Mouse (Mus musculus): ENCODE results near the gene Ern2. TPM values are rescaled to one million over a fixed set of nuclear protein-coding genes. Genes with fewer than 3 reads are reported as not detected.

The Ern2 gene
- polyA plus RNA-seq, 1 experiment from 2014 or later = 0.19 TPM

- Histone ChIP-seq H3K27me3 (ENCODE audit: control insufficient read depth, insufficient read depth, low read length) (no peaks in the 10 kb centered on the region), H3K4me1 (replicated peaks; ENCODE audit: control insufficient read depth, insufficient read depth, low read length) (no peaks in the 10 kb centered on the region), H3K27ac (ENCODE audit: low read depth, low read length) (no peak overlapping the region), H3K9ac (ENCODE audit: low read depth, low read length) (no peak overlapping the region), H3K4me3 (ENCODE audit: low read depth, low read length) (no peak overlapping the region), H3K36me3 (ENCODE audit: control insufficient read depth, insufficient read depth, low read length) (no peaks in the 10 kb centered on the region), H3K9me3 (ENCODE audit: control insufficient read depth, low read length) (no peaks in the 10 kb centered on the region), H3K4me2 (replicated peaks; ENCODE audit: low read depth, low read length) (no peak overlapping the region)
- WGBS = 92% methylated on average over 7 of the region's 7 CpGs
- ATAC-seq (ENCODE audit: low FRiP score) (no peak), DNase-seq (ENCODE audit: low spot score) (no peak)
Measured at GRCm38 (mm10) chr7:122180720-122181119, 5.3 kb downstream of the Ern2 start.

GRCm38 (mm10) chr7:122171613-122172012 lies 14.4 kb downstream of the Ern2 start:
- Histone ChIP-seq H3K27ac (ENCODE audit: low read depth, low read length) (no peak overlapping the region), H3K27me3 (ENCODE audit: control insufficient read depth, insufficient read depth, low read length) (no peaks in the 10 kb centered on the region), H3K4me2 (replicated peaks; ENCODE audit: low read depth, low read length) (no peak overlapping the region), H3K4me3 (ENCODE audit: low read depth, low read length) (no peak overlapping the region), H3K36me3 (ENCODE audit: control insufficient read depth, insufficient read depth, low read length) (peaks cover 4% of the 10 kb centered on the region; the same call in 1 of the 2 replicates), H3K4me1 (replicated peaks; ENCODE audit: control insufficient read depth, insufficient read depth, low read length) (no peaks in the 10 kb centered on the region), H3K9me3 (ENCODE audit: control insufficient read depth, low read length) (no peaks in the 10 kb centered on the region), H3K9ac (ENCODE audit: low read depth, low read length) (no peak overlapping the region)
- WGBS = 71% methylated on average over 10 of the region's 10 CpGs
- DNase-seq (ENCODE audit: low spot score) (no peak), ATAC-seq (ENCODE audit: low FRiP score) (no peak)

GRCm38 (mm10) chr7:122170705-122171104 lies 15.3 kb downstream of the Ern2 start:
- no peak for DNase-seq (ENCODE audit: low spot score)
- H3K4me2 ChIP-seq (replicated peaks; ENCODE audit: low read depth, low read length) = no peak overlapping the region
- H3K4me3 ChIP-seq (ENCODE audit: low read depth, low read length) = no peak overlapping the region
- peaks cover 4% of the 10 kb centered on the region; the same call in 1 of the 2 replicates for H3K36me3 ChIP-seq (ENCODE audit: control insufficient read depth, insufficient read depth, low read length)
- no peak overlapping the region for H3K9ac ChIP-seq (ENCODE audit: low read depth, low read length)
- ATAC-seq (ENCODE audit: low FRiP score) = no peak
- H3K9me3 ChIP-seq (ENCODE audit: control insufficient read depth, low read length) = no peaks in the 10 kb centered on the region
- no peaks in the 10 kb centered on the region for H3K27me3 ChIP-seq (ENCODE audit: control insufficient read depth, insufficient read depth, low read length)
- H3K4me1 ChIP-seq (replicated peaks; ENCODE audit: control insufficient read depth, insufficient read depth, low read length) = no peaks in the 10 kb centered on the region
- WGBS = 86% methylated on average over 6 of the region's 6 CpGs
- H3K27ac ChIP-seq (ENCODE audit: low read depth, low read length) = no peak overlapping the region

- DNase-seq (ENCODE audit: low spot score) (no peak), ATAC-seq (ENCODE audit: low FRiP score) (no peak)
- Histone ChIP-seq H3K27me3 (ENCODE audit: control insufficient read depth, insufficient read depth, low read length) (no peaks in the 10 kb centered on the region), H3K4me2 (replicated peaks; ENCODE audit: low read depth, low read length) (no peak overlapping the region), H3K4me3 (ENCODE audit: low read depth, low read length) (no peak overlapping the region), H3K36me3 (ENCODE audit: control insufficient read depth, insufficient read depth, low read length) (peaks cover 7% of the 10 kb centered on the region), H3K4me1 (replicated peaks; ENCODE audit: control insufficient read depth, insufficient read depth, low read length) (no peaks in the 10 kb centered on the region), H3K27ac (ENCODE audit: low read depth, low read length) (no peak overlapping the region), H3K9me3 (ENCODE audit: control insufficient read depth, low read length) (no peaks in the 10 kb centered on the region), H3K9ac (ENCODE audit: low read depth, low read length) (no peak overlapping the region)
- 91% methylated on average over 7 of the region's 7 CpGs for WGBS
Measured at GRCm38 (mm10) chr7:122167203-122167602, 18.8 kb downstream of the Ern2 start.

GRCm38 (mm10) chr7:122163766-122164165 lies 22.2 kb downstream of the Ern2 start:
- H3K4me3 ChIP-seq (ENCODE audit: low read depth, low read length) = no peak overlapping the region
- WGBS = 97% methylated on average over 8 of the region's 8 CpGs

GRCm38 (mm10) chr7:122160037-122160436 lies 26.0 kb downstream of the Ern2 start:
- Histone ChIP-seq H3K9ac (ENCODE audit: low read depth, low read length) (peak overlapping the region; percentile 74), H3K4me3 (ENCODE audit: low read depth, low read length) (peak overlapping the region; percentile 67), H3K4me2 (replicated peaks; ENCODE audit: low read depth, low read length) (peak overlapping the region; percentile 90), H3K27ac (ENCODE audit: low read depth, low read length) (no peak overlapping the region; the same call in 1 of the 2 replicates), H3K36me3 (ENCODE audit: control insufficient read depth, insufficient read depth, low read length) (peaks cover 7% of the 10 kb centered on the region), H3K9me3 (ENCODE audit: control insufficient read depth, low read length) (no peaks in the 10 kb centered on the region), H3K4me1 (replicated peaks; ENCODE audit: control insufficient read depth, insufficient read depth, low read length) (peaks cover 17% of the 10 kb centered on the region), H3K27me3 (ENCODE audit: control insufficient read depth, insufficient read depth, low read length) (no peaks in the 10 kb centered on the region)
- no peak for ATAC-seq (ENCODE audit: low FRiP score)
- 2% methylated on average over 12 of the region's 12 CpGs for WGBS
- no peak for DNase-seq (ENCODE audit: low spot score)

More at GRCm38 (mm10) chr7:122163766-122164165, 22.2 kb downstream of the Ern2 start:
- DNase-seq (ENCODE audit: low spot score) (no peak), ATAC-seq (ENCODE audit: low FRiP score) (no peak)
- Histone ChIP-seq H3K27ac (ENCODE audit: low read depth, low read length) (no peak overlapping the region), H3K9me3 (ENCODE audit: control insufficient read depth, low read length) (no peaks in the 10 kb centered on the region), H3K27me3 (ENCODE audit: control insufficient read depth, insufficient read depth, low read length) (no peaks in the 10 kb centered on the region), H3K4me2 (replicated peaks; ENCODE audit: low read depth, low read length) (no peak overlapping the region), H3K9ac (ENCODE audit: low read depth, low read length) (no peak overlapping the region), H3K36me3 (ENCODE audit: control insufficient read depth, insufficient read depth, low read length) (peaks cover 7% of the 10 kb centered on the region), H3K4me1 (replicated peaks; ENCODE audit: control insufficient read depth, insufficient read depth, low read length) (peaks cover 13% of the 10 kb centered on the region)

- under 1% methylated on average over 63 of the region's 63 CpGs for WGBS
- peak within 1 kb of the TSS; percentile 67 for H3K4me3 ChIP-seq (ENCODE audit: low read depth, low read length)
Measured at GRCm38 (mm10) chr7:122158915-122159902, 26.8 kb downstream of the Ern2 start, which contains the start of gene Plk1. TSS of gene Plk1 (plus strand) at chr7:122159439.

GRCm38 (mm10) chr7:122158488-122158887 lies 27.5 kb downstream of the Ern2 start:
- no peaks in the 10 kb centered on the region for H3K9me3 ChIP-seq (ENCODE audit: control insufficient read depth, low read length)
- ATAC-seq (ENCODE audit: low FRiP score) (no peak), DNase-seq (ENCODE audit: low spot score) (no peak)
- peak overlapping the region; percentile 90 for H3K4me2 ChIP-seq (replicated peaks; ENCODE audit: low read depth, low read length)
- H3K36me3 ChIP-seq (ENCODE audit: control insufficient read depth, insufficient read depth, low read length) = peaks cover 7% of the 10 kb centered on the region
- H3K4me1 ChIP-seq (replicated peaks; ENCODE audit: control insufficient read depth, insufficient read depth, low read length) = peaks cover 17% of the 10 kb centered on the region
- 9% methylated on average over 13 of the region's 13 CpGs for whole genome bisulfite sequencing
- peak overlapping the region; percentile 75 for H3K27ac ChIP-seq (ENCODE audit: low read depth, low read length)
- H3K27me3 ChIP-seq (ENCODE audit: control insufficient read depth, insufficient read depth, low read length) = no peaks in the 10 kb centered on the region
- H3K9ac ChIP-seq (ENCODE audit: low read depth, low read length) = peak overlapping the region; percentile 74
- H3K4me3 ChIP-seq (ENCODE audit: low read depth, low read length) = peak overlapping the region; percentile 67

More at GRCm38 (mm10) chr7:122158915-122159902, 26.8 kb downstream of the Ern2 start, which contains the start of gene Plk1:
- no peaks in the 10 kb centered on the region for H3K27me3 ChIP-seq (ENCODE audit: control insufficient read depth, insufficient read depth, low read length)
- peak within 1 kb of the TSS; percentile 75 for H3K27ac ChIP-seq (ENCODE audit: low read depth, low read length)
- DNase-seq (ENCODE audit: low spot score) = peak; percentile 94
- ATAC-seq (ENCODE audit: low FRiP score) = peak; percentile 95
- no peaks in the 10 kb centered on the region for H3K9me3 ChIP-seq (ENCODE audit: control insufficient read depth, low read length)
- H3K4me1 ChIP-seq (replicated peaks; ENCODE audit: control insufficient read depth, insufficient read depth, low read length) = peaks cover 17% of the 10 kb centered on the region
- peak within 1 kb of the TSS; percentile 90 for H3K4me2 ChIP-seq (replicated peaks; ENCODE audit: low read depth, low read length)
- H3K9ac ChIP-seq (ENCODE audit: low read depth, low read length) = peak within 1 kb of the TSS; percentile 74
- peaks cover 7% of the 10 kb centered on the region for H3K36me3 ChIP-seq (ENCODE audit: control insufficient read depth, insufficient read depth, low read length)

All from hindbrain, embryonic 11.5 days (tissue).